Mouse (Mus musculus): Measurements from ENCODE around the gene Lmo7.

- TF ChIP-seq CTCF (IDR thresholded peaks at IDR 0.05; ENCODE audit: low read depth) (no peak), EP300 (IDR thresholded peaks at IDR 0.05; ENCODE audit: low read depth) (no peak)
Observed at GRCm38 (mm10) chr14:101822390-101822789, 92.6 kb downstream of the Lmo7 start.
